Mouse (Mus musculus) embryo, embryonic 9.5 days (tissue): ENCODE data around the gene Syde1.

ENCODE experiments used
- DNase-seq: peaks from one replicate; pipeline ENCODE4 v3.0.0-alpha.2; 2017; ENCODE audit errors: extremely low spot score

Gene Syde1

DNA sequence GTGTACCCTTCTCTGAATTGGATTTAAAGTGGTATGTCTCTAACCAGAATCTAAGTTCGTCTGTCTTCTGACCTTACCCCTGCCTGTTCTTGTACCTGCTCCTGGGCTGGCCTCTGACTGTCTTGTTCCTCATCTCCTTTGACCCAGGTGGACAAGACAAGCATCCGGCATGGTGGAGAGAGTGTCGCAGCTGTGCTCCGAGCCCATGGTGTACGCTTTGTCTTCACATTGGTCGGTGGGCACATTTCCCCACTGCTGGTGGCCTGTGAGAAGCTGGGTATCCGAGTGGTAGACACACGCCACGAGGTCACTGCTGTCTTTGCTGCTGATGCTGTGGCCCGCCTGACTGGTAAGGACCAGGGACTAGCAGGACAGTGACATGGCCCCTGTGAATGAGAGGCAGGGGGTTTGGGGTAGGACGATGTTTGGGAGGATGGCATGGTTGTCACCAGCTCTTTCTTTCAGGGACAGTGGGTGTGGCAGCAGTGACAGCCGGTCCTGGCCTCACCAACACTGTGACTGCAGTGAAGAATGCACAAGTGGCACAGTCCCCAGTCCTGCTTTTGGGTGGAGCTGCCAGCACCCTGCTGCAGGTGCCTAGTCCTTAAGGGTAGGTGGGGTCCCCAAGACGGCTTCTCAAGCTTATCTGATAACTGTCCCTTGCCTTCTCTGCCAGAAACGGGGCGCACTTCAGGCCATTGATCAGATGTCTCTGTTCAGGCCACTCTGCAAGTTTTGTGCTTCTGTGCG lies 15.2 kb downstream of the Syde1 start:
- DNase-seq, result no peak

DNA sequence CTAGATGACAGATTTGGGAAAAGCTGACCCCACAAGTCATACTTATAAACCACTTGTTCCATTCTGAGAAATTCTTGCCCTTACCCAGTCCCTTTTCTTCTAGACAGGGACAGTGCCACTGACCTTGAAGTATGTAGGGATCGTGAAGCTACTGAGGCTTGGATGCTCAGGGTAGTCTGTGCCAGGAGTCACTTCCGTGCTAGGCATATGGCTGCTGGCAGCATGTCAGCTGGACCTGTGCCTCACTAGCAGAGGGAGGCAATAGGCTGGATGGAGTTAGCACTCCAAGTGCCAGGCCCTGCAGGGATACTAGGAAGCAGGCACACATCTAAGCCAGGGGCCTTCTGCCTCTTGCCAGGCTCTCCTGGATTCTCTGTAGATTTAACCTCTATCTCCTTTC lies 16.1 kb downstream of the Syde1 start:
- DNase-seq, result no peak

DNA sequence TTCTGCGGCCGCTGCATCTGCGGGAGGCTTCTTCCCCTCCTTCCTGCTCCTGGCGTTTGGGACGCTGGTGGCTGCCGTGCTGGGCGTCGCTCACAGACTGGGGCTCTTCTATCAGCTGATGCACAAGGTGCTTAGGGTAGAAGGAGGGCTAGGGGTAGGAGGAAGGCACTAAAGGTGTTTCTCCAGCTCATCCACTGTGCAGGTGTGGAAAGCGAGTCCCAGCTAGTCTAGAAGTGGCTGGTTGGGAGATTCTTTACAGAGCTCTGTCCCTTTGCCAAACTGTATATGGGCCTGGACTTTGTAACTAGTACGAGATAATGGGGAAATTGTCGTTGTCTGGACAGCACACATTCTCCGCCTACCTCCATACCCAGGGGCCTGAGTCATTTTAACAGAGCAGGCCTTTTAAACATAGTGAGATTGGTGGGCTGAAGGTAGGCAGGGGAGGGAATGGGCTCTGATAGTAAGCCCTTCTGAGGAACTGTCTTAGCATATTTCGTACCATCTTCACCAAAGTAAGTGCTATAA lies 16.6 kb downstream of the Syde1 start:
- DNase-seq, result no peak

DNA sequence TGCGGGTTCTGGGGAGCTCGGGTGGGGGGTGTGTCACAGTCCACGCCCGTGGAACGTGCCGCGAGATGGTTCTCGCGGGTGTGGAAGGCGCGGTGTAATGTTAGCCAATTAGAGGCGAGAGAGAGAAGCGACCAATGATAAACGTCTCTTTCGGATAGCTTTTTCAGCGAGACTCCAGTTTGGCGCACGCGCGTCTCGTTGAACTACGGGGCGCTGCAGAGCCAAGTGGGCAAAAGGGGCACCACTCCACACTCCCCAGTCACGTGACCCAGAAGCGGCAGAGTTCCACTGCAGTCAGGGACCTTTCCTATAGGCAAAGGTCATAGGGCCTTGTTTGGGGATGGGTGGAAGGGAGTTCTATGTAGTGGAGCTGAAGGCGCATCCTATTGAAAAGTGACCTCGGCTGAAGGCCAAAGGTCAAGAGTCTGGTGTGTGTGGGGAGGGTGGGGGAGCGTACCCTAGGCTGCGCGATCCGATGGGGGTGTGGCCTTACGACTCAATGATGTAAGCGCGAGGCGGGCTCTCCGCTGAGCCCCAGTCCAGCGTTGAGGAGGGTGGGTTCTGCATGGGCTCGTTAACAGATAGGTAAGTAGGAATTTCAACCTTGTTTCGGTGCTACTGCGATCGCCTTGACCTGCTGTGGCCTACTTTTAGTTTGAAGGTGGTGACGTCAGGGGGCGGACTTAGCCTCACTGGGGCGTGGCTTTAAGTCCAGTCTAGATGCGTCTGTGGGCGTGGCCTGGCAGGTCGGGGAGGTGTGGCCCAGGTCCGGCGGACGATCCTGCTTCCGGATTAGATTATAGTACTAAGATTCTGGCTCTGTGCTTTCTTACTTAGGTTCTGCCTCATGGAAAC lies 17.3 kb downstream of the Syde1 start, which contains the start of gene Ilvbl:
Gene Ilvbl (plus strand): TSS at position 97 of the 855 bp plus-strand sequence.
- peak; percentile 93 for DNase-seq

DNA sequence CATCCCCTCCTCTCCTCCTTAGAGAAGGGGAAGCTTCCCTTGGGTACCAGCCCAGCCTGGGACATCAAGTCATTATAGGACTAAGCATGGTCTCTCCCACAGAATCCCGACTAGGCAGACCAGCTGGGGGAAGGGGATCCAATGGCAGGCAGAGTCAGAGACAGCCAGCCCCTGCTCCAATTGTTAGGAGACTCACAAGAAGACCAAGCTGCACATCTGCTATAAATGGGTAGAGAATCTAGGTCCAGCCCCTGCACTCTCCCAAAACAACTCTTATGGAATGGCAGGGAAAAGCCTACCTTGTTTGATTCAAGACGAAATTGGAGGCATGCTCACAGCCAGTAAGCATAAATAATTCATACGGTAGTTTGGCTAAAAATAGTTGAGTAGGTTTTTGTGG lies 18.5 kb downstream of the Syde1 start:
- no peak for DNase-seq

DNA sequence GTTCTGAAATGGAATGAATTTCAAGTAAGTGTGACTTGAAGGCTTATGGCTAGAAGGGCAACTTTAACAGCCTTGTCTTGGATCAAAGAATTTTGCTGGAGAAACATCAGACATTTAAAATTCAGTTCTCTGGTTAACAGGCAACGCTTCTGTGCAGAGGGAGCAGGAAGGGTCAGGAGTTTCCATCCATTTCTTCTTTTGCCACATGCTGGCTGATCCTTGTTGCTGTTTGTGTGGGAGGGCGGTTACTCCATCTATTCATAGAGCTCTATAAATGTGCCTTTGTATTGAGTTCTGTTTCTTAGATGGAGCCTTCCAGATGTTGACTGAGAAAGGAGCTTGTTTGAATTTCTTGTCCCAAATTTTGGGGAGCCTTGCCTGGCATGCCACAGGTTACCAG lies 20.9 kb downstream of the Syde1 start:
- no peak for DNase-seq

DNA sequence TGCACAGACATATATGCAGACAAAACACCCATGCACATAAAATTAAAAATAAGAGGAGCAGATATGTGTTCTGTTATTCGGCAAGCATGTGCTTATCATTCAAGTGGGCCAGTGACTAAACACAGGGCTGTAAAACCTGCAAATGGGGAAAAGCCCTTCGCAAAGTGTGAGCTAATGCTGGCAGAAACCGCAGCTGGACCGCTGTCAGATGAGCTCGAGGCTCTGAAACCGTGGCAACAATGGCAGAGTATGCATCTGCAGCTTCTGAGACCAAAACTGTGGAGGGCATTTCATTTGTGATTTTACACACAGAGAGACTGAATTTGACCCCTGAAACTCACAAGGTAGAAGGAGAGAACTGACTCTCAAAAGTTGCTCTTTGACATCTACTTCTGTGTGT lies 21.3 kb downstream of the Syde1 start:
- no peak for DNase-seq

DNA sequence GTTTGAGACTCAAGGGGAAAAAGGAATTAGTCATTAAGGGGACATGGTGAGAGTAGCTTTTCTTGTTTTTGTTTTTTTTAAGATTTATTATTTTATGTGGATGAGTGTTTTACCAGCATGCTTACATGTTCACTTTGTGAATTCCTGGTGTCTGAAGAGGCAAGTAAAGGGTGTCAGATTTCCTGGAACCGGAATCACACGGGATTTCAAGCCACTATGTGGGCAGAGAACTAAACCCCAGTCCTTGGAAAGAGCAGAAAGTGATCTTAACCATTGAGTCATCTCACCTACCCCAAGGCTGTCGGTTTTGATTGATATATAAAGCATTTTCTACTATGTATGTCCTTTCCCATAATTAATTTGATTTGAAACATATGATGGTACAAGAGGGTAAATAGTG lies 22.1 kb downstream of the Syde1 start:
- no peak for DNase-seq

DNA sequence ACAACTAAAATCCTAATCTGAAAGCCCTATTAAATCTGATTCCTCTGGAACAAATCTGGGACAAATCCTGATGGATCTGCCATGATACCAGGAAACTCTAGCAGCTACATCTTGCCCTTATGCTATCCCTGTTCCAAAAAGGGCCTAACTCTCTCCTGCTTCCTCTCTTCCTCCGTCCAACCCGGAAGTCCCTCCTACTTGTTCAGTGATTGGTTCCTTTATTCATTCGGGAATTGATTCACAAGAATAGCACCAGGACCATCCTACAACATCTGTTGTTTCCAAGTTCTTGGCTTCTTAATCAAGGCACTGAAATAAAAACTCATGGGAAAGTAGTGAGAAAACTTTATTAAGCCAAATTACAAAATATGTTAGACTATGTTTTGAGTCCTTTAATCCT lies 22.6 kb downstream of the Syde1 start:
- DNase-seq, result no peak

DNA sequence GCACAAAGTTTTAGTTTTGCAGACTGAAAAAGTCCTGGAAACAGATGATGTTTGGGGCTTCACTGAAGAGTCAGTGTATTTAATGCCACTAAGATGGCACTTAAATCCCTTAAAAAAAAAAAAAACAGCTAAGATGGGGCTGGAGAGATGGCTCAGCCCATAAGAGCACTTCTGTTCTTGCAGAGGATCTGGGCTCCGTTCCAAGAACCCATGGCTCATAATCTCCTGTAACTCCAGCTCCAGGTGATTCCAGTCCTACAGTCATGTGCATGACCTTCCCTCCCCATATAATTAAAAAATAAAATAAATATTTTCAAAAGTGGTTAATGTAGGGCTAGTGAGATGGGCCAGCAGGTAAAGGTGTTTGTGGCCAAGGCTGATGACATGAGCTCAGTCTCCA lies 26.7 kb downstream of the Syde1 start:
- DNase-seq, result no peak

DNA sequence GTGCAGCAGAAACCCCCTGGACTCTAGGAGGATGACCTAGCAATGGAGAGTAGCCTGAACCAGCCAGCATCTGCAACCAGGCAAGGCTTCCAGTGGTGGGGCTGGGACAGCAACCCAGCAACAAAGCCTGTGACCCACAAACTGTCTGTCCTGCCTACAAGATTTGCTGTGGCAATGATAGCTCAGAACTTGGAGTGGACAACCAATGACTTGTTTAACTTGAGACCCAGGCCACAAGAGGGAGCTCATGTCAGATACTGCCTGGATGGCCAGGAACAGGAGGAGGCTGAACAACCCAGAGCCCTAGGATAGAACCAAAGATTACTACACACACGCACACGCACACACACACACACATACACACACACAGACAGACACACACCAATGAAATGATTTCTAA lies 50.8 kb downstream of the Syde1 start:
- DNase-seq, result no peak
